ENCODE assay signal across 19 mouse cellular contexts in genomic region chr5:66400563-66400962, GRCm38 (mm10).
DNase-seq lines count a peak whose midpoint lies in the region; ATAC-seq lines count a peak whose summit lies in the region.
"Had no signal": no experiment of that assay in that cellular context is flagged by ENCODE, and none has a peak within 500 bp of the region (broad histone marks: within the 10 kb centered on the region; RNA-seq: fewer than 3 reads in every experiment).

No protein-coding gene starts in this region.

- no peak overlapping the region for H3K9ac ChIP-seq in heart, embryonic 12.5 days
- no peak overlapping the region for H3K9ac ChIP-seq in hindbrain, embryonic 12.5 days
- no peak overlapping the region for H3K9ac ChIP-seq in hindbrain, embryonic 13.5 days
- H3K9ac ChIP-seq in neural tube, embryonic 13.5 days, result no peak overlapping the region
- no peak overlapping the region for H3K9ac ChIP-seq in intestine, embryonic 15.5 days
- H3K9ac ChIP-seq: embryonic facial prominence, embryonic 12.5 days; forebrain, embryonic 13.5 days; forebrain, embryonic 15.5 days had no signal

- H3K4me1 ChIP-seq in heart, embryonic 12.5 days (replicated peaks), result peaks cover 23% of the 10 kb centered on the region
- 0 out of 2 replicates have a peak, but pooled peaks cover 8% of the 10 kb centered on the region for H3K4me1 ChIP-seq in hindbrain, embryonic 12.5 days
- peaks cover 18% of the 10 kb centered on the region for H3K4me1 ChIP-seq in hindbrain, embryonic 13.5 days (replicated peaks)
- H3K4me1 ChIP-seq in neural tube, embryonic 13.5 days (replicated peaks), result peaks cover 27% of the 10 kb centered on the region
- no peaks in the 10 kb centered on the region for H3K4me1 ChIP-seq in intestine, embryonic 15.5 days (replicated peaks)
- H3K4me1 ChIP-seq: embryonic facial prominence, embryonic 10.5 days; embryonic facial prominence, embryonic 12.5 days; forebrain, embryonic 13.5 days; forebrain, embryonic 15.5 days had no signal

- 88% methylated on average over 4 of the region's 4 CpGs for WGBS in heart, embryonic 12.5 days
- WGBS in hindbrain, embryonic 12.5 days, result 81% methylated on average over 4 of the region's 4 CpGs
- 85% methylated on average over 4 of the region's 4 CpGs for WGBS in hindbrain, embryonic 13.5 days
- 91% methylated on average over 4 of the region's 4 CpGs for WGBS in neural tube, embryonic 13.5 days
- WGBS in intestine, embryonic 15.5 days, result 88% methylated on average over 4 of the region's 4 CpGs

- no peak for ATAC-seq in heart, embryonic 12.5 days (ENCODE audit: insufficient number of reproducible peaks, low FRiP score)
- no peak for ATAC-seq in hindbrain, embryonic 12.5 days (ENCODE audit: low FRiP score)
- no peak for ATAC-seq in hindbrain, embryonic 13.5 days (ENCODE audit: low FRiP score)
- no peak for ATAC-seq in neural tube, embryonic 13.5 days (ENCODE audit: low read depth)
- no peak for ATAC-seq in intestine, embryonic 15.5 days
- ATAC-seq: forebrain, embryonic 13.5 days; forebrain, embryonic 15.5 days had no signal

- H3K9me3 ChIP-seq in heart, embryonic 12.5 days (replicated peaks), result no peaks in the 10 kb centered on the region
- no peaks in the 10 kb centered on the region for H3K9me3 ChIP-seq in hindbrain, embryonic 12.5 days (replicated peaks)
- H3K9me3 ChIP-seq in hindbrain, embryonic 13.5 days, result no peaks in the 10 kb centered on the region
- H3K9me3 ChIP-seq in neural tube, embryonic 13.5 days, result no peaks in the 10 kb centered on the region
- H3K9me3 ChIP-seq in intestine, embryonic 15.5 days, result no peaks in the 10 kb centered on the region
- H3K9me3 ChIP-seq: embryonic facial prominence, embryonic 10.5 days; embryonic facial prominence, embryonic 12.5 days; forebrain, embryonic 13.5 days; forebrain, embryonic 15.5 days had no signal

- no peak overlapping the region for H3K4me3 ChIP-seq in heart, embryonic 12.5 days
- no peak overlapping the region for H3K4me3 ChIP-seq in hindbrain, embryonic 12.5 days
- H3K4me3 ChIP-seq in hindbrain, embryonic 13.5 days, result no peak overlapping the region
- H3K4me3 ChIP-seq in neural tube, embryonic 13.5 days, result no peak overlapping the region
- H3K4me3 ChIP-seq in intestine, embryonic 15.5 days (replicated peaks), result no peak overlapping the region
- H3K4me3 ChIP-seq: embryonic facial prominence, embryonic 10.5 days; embryonic facial prominence, embryonic 12.5 days; forebrain, embryonic 13.5 days; forebrain, embryonic 15.5 days had no signal

- no peaks in the 10 kb centered on the region for H3K27me3 ChIP-seq in heart, embryonic 12.5 days (replicated peaks)
- H3K27me3 ChIP-seq in hindbrain, embryonic 12.5 days, result no peaks in the 10 kb centered on the region
- H3K27me3 ChIP-seq in hindbrain, embryonic 13.5 days, result no peaks in the 10 kb centered on the region
- H3K27me3 ChIP-seq in neural tube, embryonic 13.5 days, result no peaks in the 10 kb centered on the region
- no peaks in the 10 kb centered on the region for H3K27me3 ChIP-seq in intestine, embryonic 15.5 days (replicated peaks)
- H3K27me3 ChIP-seq: embryonic facial prominence, embryonic 12.5 days; forebrain, embryonic 13.5 days; forebrain, embryonic 15.5 days had no signal

- H3K4me2 ChIP-seq in heart, embryonic 12.5 days, result no peak overlapping the region
- H3K4me2 ChIP-seq in hindbrain, embryonic 12.5 days (replicated peaks), result no peak overlapping the region
- no peak overlapping the region for H3K4me2 ChIP-seq in hindbrain, embryonic 13.5 days
- no peak overlapping the region for H3K4me2 ChIP-seq in neural tube, embryonic 13.5 days
- no peak overlapping the region for H3K4me2 ChIP-seq in intestine, embryonic 15.5 days (replicated peaks)
- H3K4me2 ChIP-seq: embryonic facial prominence, embryonic 12.5 days; forebrain, embryonic 13.5 days; forebrain, embryonic 15.5 days had no signal

- no peak overlapping the region for H3K27ac ChIP-seq in heart, embryonic 12.5 days (ENCODE audit: poor library complexity, severe bottlenecking)
- peak overlapping the region; percentile 48 for H3K27ac ChIP-seq in hindbrain, embryonic 12.5 days
- H3K27ac ChIP-seq in hindbrain, embryonic 13.5 days, result no peak overlapping the region
- H3K27ac ChIP-seq in neural tube, embryonic 13.5 days (replicated peaks), result 0 out of 2 replicates have a peak overlapping the region, but pooled peaks have one; percentile 79
- no peak overlapping the region for H3K27ac ChIP-seq in intestine, embryonic 15.5 days
- H3K27ac ChIP-seq: embryonic facial prominence, embryonic 10.5 days; embryonic facial prominence, embryonic 12.5 days; forebrain, embryonic 13.5 days; forebrain, embryonic 15.5 days had no signal

- peak; percentile 16 for DNase-seq in heart, adult 11 months
- no peak for DNase-seq in neural tube, embryonic 10.5 days (ENCODE audit: extremely low spot score, low spot score)
- DNase-seq: adrenal gland, adult 2 months; adrenal gland, postnatal 10 days; adrenal gland, postnatal 25 days; cerebellum, adult 11-12 months; cerebellum, adult 2 months; cerebellum, adult 9-10 months; cerebellum, postnatal 10 days; cerebellum, postnatal 25 days had no signal

- no peaks in the 10 kb centered on the region; the same call in 1 of the 2 replicates for H3K36me3 ChIP-seq in heart, embryonic 12.5 days
- no peaks in the 10 kb centered on the region; the same call in 1 of the 2 replicates for H3K36me3 ChIP-seq in hindbrain, embryonic 12.5 days
- H3K36me3 ChIP-seq in hindbrain, embryonic 13.5 days, result peaks cover 6% of the 10 kb centered on the region
- H3K36me3 ChIP-seq in neural tube, embryonic 13.5 days, result 0 out of 2 replicates have a peak, but pooled peaks cover 3% of the 10 kb centered on the region
- H3K36me3 ChIP-seq in intestine, embryonic 15.5 days, result 0 out of 2 replicates have a peak, but pooled peaks cover 2% of the 10 kb centered on the region
- H3K36me3 ChIP-seq: forebrain, embryonic 15.5 days had no signal

Comparison
In these comparisons a context has a peak if more than half of its experiments do, and no peak if none do; other contexts are left out.
1. H3K27ac ChIP-seq: peak in hindbrain, embryonic 12.5 days (single experiment) and neural tube, embryonic 13.5 days (single experiment); none in heart, embryonic 12.5 days (single experiment), hindbrain, embryonic 13.5 days (single experiment) and intestine, embryonic 15.5 days (single experiment).